Mouse (Mus musculus): ENCODE data around the gene Usp22. TPM values are rescaled to one million over a fixed set of nuclear protein-coding genes. Genes with fewer than 3 reads are reported as not detected.

The Usp22 gene
- total RNA-seq, 2 experiments from 2014 or later = 211 to 228 TPM

DNA sequence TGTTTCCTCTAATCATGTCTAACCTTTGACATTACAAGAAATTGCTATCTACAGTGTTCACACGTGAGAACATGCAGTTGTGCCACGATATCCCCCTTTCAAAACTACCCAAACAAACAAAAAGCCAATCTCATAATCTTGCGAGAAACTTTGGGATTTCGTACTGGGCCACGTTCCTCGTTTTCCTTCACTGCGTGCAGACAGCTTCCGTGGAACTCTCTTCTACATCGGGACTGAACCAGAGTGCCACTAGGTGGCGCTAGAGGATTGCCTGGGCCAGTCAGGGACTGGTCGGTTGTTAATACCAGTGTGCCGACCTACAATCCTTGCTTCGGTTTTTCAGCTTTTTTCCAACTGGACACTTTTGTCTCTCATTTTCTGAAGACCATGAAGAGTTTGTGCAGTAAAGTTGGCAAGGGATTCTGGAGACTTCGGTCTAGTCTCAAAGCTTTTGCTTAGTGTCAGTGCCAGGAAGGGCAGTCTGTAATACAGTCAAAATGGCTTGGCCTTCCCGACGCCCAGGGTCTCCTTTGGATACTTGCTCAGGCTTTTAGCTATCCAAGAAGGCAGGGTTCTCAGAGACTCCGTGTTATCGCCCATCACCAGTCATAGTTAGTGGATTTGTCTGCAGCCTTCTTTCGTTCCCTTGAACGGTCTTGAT is 70.5 kb downstream of the Usp22 start:
- DNase-seq = peak; percentile 79 to 84

DNA sequence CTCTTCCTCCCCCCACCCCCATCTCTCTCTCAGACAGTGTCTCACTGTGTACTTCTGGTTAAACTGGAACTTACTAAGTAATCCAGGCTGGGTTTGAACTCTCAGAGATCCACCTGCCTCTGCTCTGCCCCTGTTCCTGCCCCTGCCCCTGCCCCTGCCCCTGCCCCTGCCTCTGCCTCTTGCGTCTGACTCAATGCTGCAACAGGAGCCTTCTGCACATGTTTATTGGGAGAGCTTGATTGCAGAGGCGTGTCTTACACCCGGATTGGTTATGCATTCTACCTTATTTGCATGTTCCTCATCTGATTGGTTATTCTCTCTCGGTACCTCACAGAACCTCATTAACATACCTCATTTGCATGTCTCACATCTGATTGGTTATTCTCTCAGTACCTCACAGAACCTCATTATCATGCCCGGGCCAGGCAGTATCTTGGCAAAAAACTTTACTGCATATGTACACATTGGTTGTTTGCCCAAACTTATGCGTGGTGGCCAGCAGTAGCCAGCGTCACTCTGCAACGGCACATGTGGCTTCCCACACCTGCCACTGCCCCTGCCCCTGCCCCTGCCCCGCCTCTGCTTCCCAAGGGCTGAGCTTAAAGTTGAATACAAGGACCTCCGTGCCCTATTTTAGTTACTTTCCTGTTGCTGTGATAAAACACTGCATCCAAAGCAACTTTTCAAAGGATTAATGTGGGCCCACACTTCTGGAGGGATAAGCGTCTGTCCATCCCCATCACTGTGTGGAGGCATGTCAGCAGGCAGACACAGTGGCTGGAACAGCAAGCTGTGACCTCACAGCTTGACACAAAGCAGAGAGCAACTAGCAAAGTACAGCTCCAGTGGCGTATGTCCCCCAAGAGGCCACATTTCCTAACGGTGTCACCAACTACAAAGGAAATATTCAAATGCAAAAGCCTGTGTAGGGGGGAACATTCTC is 72.2 kb downstream of the Usp22 start:
- no peak for DNase-seq

Other genes starting within 250 kb of the Usp22 start
- gene Map2k3, start 243.0 kb downstream of the Usp22 start, total RNA-seq (2021) = 10 to 100 TPM; 12.4 to 14.8 TPM
- gene Kcnj12, start 152.5 kb downstream of the Usp22 start, total RNA-seq (2021) = 1 to 10 TPM; 6.0 to 6.9 TPM
- 1 to 10 TPM; 1.1 to 1.4 TPM for gene Tnfrsf13b, start 48.3 kb downstream of the Usp22 start, total RNA-seq (2021)
- gene Aldh3a1, start 32.5 kb upstream of the Usp22 start, total RNA-seq (2021) = 1 to 10 TPM in 1 of 2 experiments, under 1 TPM in 1; 0.86 to 1.2 TPM
- gene Aldh3a2, start 92.4 kb upstream of the Usp22 start, total RNA-seq (2021) = 10 to 100 TPM; 57.8 to 60.8 TPM
- gene Slc47a2, start 167.8 kb upstream of the Usp22 start, total RNA-seq (2021) = under 1 TPM in 1 of 2 experiments, not detected in 1; 0.15 TPM
- gene Slc47a1, start 203.3 kb upstream of the Usp22 start, total RNA-seq (2021) = 1 to 10 TPM in 1 of 2 experiments, under 1 TPM in 1; 0.40 to 3.5 TPM

Measured in layer of hippocampus, postnatal 36 days (tissue).